Mouse (Mus musculus) neutrophil, adult 65 days (primary cell): ENCODE data around the gene Scgb2b3. TPM values are rescaled to one million over a fixed set of nuclear protein-coding genes. Genes with fewer than 3 reads are reported as not detected.

Experiments used
- total RNA-seq: library from RNA; stranded (reverse); gene quantifications from 2 replicates; pipeline ENCODE4 v1.2.4, GENCODE M21; 2023

Scgb2b3 gene
- total RNA-seq, result not detected in 2 replicates

DNA sequence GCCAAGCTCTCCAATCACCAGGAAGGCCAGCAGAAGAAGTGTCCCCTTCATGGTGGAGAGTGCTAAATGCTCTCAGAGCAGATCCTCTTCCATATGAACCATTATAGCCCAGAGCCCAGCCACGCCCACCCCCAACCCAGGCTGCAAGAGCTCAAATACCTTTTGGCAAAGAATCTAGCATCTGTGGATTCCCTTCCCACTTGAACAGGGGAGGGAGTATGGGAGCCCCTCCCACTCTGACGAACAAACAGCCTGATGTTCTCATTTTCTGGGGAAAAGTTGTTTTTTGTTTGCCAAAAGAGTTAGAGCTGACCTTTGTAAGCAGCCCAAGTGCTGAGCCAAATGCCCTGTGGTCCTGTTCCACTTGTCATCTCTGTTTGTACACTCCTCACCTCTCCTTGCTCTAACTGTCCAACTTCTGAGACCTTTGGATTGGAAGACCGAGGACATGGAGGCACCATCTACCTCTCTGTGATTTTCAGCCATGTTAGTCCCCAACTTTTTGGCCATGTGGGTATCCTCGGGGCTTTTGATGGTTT lies at the start of gene Scgb2b3:
TSS of gene Scgb2b3 (minus strand) at position 51 of the 539 bp plus-strand sequence.

GRCm38 (mm10) chr7:31375292-31375691 lies 13.4 kb upstream of the Scgb2b3 start, which contains the start of gene Scgb1b3:
TSS of gene Scgb1b3 (plus strand) at chr7:31375592.

Other genes starting within 250 kb of the Scgb2b3 start
- 2.1 and 2.4 TPM in 2 replicates for gene Hpn, start 246.8 kb downstream of the Scgb2b3 start, total RNA-seq
- gene Scn1b, start 235.1 kb downstream of the Scgb2b3 start, total RNA-seq, result 5.7 and 8.1 TPM in 2 replicates
- 133 and 214 TPM in 2 replicates for gene Gramd1a, start 206.2 kb downstream of the Scgb2b3 start, total RNA-seq
- gene Scgb2b2, start 71.6 kb downstream of the Scgb2b3 start, total RNA-seq, result not detected in 2 replicates
- not detected in 2 replicates for gene Scgb1b2, start 70.3 kb downstream of the Scgb2b3 start, total RNA-seq
- gene Scgb1b3, start 13.5 kb upstream of the Scgb2b3 start, total RNA-seq, result not detected in 2 replicates